Mouse (Mus musculus): Measurements from ENCODE around the gene Zfp61.
A peak's percentile ranks its signal among the peaks of the same experiment; 100 is the strongest.

Gene Zfp61

GRCm38 (mm10) chr7:24260000-24260312 lies 41.1 kb downstream of the Zfp61 start:
- no peak for DNase-seq (ENCODE audit: low spot score)

DNA sequence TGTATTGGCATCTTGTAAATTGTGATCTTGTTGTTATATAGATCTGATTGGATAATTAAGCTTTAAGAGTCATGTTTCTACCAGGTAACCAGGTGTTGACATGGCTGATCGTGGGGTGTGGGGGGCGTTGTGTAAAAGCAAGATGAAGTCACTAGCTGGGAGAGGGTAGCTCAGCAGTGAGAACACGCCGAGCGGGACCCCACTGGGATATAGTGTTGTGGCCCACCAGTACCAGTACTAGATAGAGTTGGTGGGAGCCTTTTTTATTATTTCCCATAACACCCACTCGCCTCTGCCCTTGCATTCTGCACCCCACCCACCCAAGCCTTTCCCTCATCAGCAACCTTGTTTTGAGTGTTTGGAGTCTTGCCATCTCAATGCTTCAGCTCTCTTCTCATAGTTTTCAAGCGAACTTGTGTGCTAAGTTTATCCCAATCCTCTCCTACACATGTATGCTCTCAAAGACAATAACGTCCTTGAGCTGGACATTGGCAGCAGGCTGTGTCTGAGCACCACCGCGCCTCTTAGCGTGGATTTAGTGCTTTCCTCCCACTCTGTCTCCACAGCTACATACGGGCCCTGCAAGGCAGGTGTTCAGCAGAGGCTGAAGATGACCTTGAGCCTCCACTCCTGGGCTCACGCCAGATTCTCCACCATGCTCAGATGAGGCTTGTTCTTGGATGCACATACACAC lies 41.6 kb downstream of the Zfp61 start:
- DNase-seq (ENCODE audit: low spot score): no peak

- DNase-seq (ENCODE audit: low spot score): peak; percentile 79
Measured at GRCm38 (mm10) chr7:24254633-24255474, 46.2 kb downstream of the Zfp61 start, which contains the start of gene Zfp108. TSS of gene Zfp108 (plus strand) at chr7:24254794.

DNA sequence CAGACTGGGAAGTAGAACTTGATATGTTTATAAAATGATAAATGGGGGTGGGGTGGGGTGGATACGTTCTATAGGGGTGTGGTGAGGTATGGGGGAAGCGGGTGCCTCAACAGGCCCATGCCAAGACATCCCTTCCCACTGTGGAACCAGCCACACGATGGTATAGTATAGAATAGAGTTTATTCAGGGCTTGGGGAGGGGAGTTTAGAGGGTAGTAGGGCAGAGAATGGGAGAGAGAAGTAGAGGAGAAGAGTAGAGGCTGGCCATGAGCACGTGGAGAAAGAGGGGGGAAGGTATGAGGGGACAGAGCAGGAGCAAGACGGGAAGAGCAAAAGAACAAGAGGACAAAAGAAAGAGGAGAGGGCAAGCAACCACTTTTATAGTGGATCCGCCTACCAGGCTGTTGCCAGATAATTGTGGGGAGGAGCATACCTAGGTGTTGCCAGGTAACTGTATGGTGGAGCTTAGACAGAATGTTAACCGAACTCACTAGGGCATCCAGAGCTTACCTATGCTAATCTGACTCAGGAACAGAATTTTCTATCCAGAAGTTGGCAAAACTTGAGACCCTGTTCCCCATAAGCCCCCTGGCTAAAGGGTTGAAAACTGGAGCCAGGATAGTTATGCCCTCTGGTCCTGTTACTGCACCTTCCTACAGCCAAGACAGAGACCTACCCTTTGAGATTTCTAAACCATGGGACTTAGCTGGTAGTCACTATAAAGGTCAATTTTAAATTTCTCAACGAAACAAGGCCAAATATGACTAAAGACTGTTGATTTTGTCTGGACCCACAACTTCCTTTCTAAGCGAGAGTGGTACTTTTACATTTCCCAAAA lies 47.0 kb downstream of the Zfp61 start:
- peak; percentile 7 for DNase-seq (ENCODE audit: low spot score)
